Mouse (Mus musculus): Measurements from ENCODE around the gene Trabd2b.

GRCm38 (mm10) chr4:114408298-114408697 is 1.8 kb downstream of the Trabd2b start:
- TF ChIP-seq CTCF (IDR thresholded peaks at IDR 0.05; ENCODE audit: low read depth, low read length) (no peak), POLR2A (IDR thresholded peaks at IDR 0.05; ENCODE audit: borderline replicate concordance, low read depth, low read length) (no peak)
